Mouse (Mus musculus) left cerebral cortex, postnatal 25 days (tissue): Measurements from ENCODE around the gene Anks1. TPM values are rescaled to one million over a fixed set of nuclear protein-coding genes. Genes with fewer than 3 reads are reported as not detected.
"Not testable (repeated sequence)": the region's sequence is repeated elsewhere in the genome, so short reads cannot be mapped to it uniquely, and the experiment has no call there.

ENCODE experiments used
- DNase-seq, 2 experiments: peaks; one replicate each; pipeline ENCODE4 v3.0.0; 2022; ENCODE audit warnings: low spot score in 2 of 2, mixed read lengths in 1 of 2
- intact Hi-C: fragments of 180-260 bp; cut with DNase I; formaldehyde crosslinking; loops from one replicate; pipeline ENCODE4 v1.15.1; 2025
- total RNA-seq, 2 experiments: library from RNA; stranded (reverse); gene quantifications; 2 replicates each; pipeline ENCODE4 v1.2.3; 2021

Gene Anks1
- total RNA-seq, 2 experiments from 2014 or later, result 32.3 to 35.8 TPM

- intact Hi-C loops, result loop anchor here (2.0 kb wide), 1 partner anchor 52 kb away; the partner anchor contains the start of genes Anks1 and Taf11
- peak; percentile 57 to 89 for DNase-seq
Observed at GRCm38 (mm10) chr17:27960128-27961111, 51.3 kb downstream of the Anks1 start.

- intact Hi-C loops, DNase-seq: not testable (repeated sequence)
Observed at GRCm38 (mm10) chr17:27963120-27963519, 54.0 kb downstream of the Anks1 start.

DNA sequence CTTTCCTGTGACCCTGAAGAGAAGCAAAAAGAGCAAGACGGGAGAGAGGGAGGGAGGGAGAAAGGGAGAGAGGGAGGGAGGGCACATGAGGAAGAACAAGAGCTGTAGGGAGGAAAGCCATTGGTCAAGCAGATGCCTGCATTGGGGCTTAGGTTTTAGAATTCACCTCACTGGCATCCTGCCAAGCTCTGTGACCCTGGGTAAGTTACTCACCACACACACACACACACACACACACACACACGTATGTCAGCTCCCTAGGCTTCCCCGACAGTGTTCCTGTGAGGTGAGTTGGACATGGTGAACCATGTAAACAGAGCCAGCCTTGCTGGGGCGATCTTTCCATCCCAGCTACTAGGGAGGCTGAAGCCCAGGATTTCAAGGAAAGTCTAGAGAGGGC is 55.5 kb downstream of the Anks1 start:
- DNase-seq, result no peak
- intact Hi-C loops, result no loop called here

GRCm38 (mm10) chr17:27965292-27965691 is 56.2 kb downstream of the Anks1 start:
- intact Hi-C loops, result no loop called here
- DNase-seq, result no peak

GRCm38 (mm10) chr17:27966056-27966455 is 57.0 kb downstream of the Anks1 start:
- intact Hi-C loops, result no loop called here
- DNase-seq, result no peak

GRCm38 (mm10) chr17:27966508-27967021 is 57.5 kb downstream of the Anks1 start:
- intact Hi-C loops, result no loop called here
- DNase-seq, result peak in 1 of 2 experiments; percentile 49

DNA sequence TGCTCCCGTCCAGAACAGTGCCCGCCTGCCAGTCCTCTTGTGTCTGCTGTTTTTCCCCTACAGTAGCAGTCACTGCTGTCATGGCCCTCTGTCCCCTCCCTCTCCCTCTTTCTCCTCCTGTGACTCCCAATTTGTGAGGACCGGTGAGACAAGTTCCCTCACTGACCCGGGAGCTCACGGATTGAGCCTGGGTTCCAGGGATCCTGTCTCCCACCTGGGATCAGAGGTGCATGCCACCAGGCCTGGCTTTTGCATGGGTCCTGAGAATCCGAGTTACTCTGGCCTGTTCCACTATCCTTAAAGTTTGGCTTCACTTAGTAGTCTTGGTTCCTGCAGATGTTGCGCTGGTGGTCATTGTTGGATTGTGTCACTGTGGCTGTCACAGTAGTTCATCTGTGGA is 58.4 kb downstream of the Anks1 start:
- no peak for DNase-seq
- intact Hi-C loops, result no loop called here

GRCm38 (mm10) chr17:27968033-27968750 is 59.1 kb downstream of the Anks1 start:
- intact Hi-C loops, result no loop called here
- no peak for DNase-seq

DNA sequence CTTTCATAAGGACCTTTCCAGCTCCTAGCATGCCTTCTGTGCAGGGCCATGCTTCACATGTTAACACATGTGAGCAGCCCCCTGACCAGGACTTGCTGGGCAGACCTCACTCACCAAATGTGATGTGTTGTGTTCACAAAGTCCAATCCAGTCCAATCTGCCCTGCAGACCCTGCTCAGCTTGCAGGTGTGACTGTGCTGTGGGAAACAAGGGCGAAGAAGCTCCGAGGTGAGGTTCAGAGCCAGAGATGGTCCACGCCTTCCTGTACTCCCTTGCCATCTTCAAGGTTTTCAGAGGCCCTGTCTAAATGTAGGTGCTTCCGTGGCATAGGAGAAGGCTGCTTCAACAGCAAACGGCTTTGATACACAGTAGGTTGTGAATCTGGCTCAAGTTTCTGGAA is 59.8 kb downstream of the Anks1 start:
- no peak for DNase-seq
- intact Hi-C loops, result no loop called here

DNA sequence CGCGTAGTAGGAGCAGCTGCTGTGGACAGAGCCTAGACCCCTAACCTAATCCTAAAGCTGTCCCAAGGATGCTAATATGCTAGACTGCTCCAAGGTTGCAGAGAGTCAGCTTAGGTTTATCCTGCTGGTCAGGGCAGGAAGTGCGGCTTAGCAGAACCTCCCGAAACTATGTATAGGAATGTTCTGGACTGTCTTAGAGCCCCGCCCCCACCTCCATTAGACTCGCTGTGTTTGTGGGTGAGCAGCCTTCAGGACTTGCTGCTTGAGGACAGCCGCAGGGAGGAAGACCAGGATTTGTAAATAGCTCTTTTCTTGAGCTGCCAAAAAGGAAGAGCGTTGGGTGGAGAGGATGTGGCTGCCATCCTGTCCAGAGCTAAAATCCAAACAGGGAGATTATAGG is 60.3 kb downstream of the Anks1 start:
- intact Hi-C loops, result no loop called here
- DNase-seq, result no peak

DNA sequence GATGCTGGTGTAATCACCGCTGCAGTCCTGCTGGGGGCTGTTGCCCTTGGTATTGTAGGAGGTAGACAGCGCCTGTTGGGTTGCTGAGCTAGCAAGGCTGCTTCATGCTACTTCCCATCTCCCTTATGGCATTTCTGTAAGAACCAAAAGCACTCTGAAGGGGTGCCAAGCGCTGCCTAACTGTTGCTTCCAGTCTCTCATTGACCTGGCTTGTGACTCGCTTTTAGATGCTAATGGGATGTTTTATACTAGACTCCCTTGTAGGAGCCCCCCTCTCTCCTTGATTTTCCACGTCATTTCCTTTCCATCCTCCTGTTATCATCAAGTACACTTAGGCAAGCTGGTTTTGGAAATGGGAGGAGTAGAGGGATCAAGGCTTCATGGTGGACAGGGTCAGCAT is 60.8 kb downstream of the Anks1 start:
- intact Hi-C loops, result no loop called here
- no peak for DNase-seq

- no peak for DNase-seq
- intact Hi-C loops, result no loop called here
Observed at GRCm38 (mm10) chr17:27970305-27970704, 61.2 kb downstream of the Anks1 start.

- intact Hi-C loops, result no loop called here
- peak; percentile 52 to 90 for DNase-seq
Observed at GRCm38 (mm10) chr17:27971496-27971895, 62.4 kb downstream of the Anks1 start.

GRCm38 (mm10) chr17:27973337-27973736 is 64.2 kb downstream of the Anks1 start:
- intact Hi-C loops, result no loop called here
- DNase-seq, result no peak

DNA sequence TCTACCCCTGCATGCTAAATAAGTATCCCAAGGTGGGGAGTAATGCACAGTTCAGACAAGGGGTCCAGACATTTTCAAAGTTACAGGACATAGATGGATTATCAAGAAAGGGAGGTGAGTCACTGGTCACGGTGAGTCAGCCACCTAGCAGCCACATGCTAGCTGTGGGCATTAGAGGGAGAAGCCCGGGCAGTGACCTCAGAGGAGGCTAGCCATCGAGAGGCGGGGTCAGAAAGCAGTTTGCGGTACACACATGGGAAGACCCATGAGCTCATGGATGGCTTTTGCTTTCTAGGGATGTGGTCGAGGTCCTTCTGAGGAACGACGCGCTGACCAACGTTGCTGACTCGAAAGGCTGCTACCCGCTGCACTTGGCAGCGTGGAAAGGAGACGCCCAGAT is 67.2 kb downstream of the Anks1 start:
- no peak for DNase-seq
- intact Hi-C loops, result no loop called here

- DNase-seq, result peak in 1 of 2 experiments; percentile 79
- intact Hi-C loops, result no loop called here
Observed at GRCm38 (mm10) chr17:27977008-27977636, 68.0 kb downstream of the Anks1 start.

DNA sequence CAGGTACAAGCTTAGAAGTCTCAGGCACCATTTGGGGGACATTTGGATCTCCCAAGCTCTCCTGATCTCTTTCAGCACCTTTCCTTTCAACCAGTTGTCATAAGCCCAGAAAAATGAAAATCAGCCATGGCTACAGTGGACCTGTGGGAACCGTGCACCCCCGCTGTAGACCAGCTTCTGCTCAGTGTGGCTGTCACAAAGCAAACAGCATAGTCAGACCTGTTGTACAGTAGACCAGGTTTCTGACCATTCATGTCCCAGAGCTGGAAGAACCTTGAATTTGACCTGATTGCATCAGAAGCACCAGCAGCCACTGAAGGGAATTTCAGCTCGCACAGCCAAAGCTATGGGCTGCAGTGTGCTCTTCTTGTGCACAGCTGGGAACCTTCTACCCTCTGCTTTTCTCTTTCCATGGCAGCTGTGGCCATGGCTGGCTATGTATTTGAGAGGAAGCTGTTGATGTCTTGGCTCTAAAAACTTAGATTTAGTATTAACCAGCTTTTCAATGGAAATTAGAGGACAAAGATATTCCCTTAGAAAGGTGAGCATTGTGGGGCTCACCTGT is 71.4 kb downstream of the Anks1 start:
- DNase-seq, result no peak
- intact Hi-C loops, result no loop called here

GRCm38 (mm10) chr17:27981451-27982069 is 72.5 kb downstream of the Anks1 start:
- DNase-seq, result no peak
- intact Hi-C loops, result no loop called here

DNA sequence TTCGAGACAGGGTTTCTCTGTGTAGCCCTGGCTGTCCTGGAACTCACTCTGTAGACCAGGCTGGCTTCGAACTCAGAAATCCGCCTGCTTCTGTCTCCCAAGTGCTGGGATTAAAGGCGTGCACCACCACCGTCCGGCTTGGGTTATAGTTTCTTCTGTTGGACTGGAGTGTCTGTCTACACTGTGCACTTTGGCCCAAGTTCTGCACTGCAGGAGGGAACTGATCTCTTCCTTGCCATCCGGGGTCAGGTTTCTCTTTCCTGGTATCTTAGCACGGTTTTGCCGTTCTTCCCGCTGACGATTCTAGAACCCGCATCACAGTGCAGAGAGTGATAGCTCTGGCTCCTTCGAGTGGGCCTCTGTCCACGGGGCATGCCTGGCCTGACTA is 73.0 kb downstream of the Anks1 start:
- DNase-seq, intact Hi-C loops: not testable (repeated sequence)
